Mouse (Mus musculus): ENCODE data around the gene Gp6.

- TF ChIP-seq TCF12 (IDR thresholded peaks at IDR 0.05; ENCODE audit: insufficient read depth, poor library complexity, severe bottlenecking), result no peak
- no peak for TF ChIP-seq POLR2A (IDR thresholded peaks at IDR 0.05; ENCODE audit: insufficient read length, low read depth)
- no peak for TF ChIP-seq USF1 (IDR thresholded peaks at IDR 0.05; ENCODE audit: low read depth)
- TF ChIP-seq REST (IDR thresholded peaks at IDR 0.05; ENCODE audit: insufficient read depth, insufficient read length), result no peak
- TF ChIP-seq CEBPB (IDR thresholded peaks at IDR 0.05; ENCODE audit: insufficient read depth, poor library complexity, severe bottlenecking), result no peak
- no peak for TF ChIP-seq POLR2AphosphoS2 (IDR thresholded peaks at IDR 0.05; ENCODE audit: insufficient read length, low read depth)
- TF ChIP-seq TCF3 (IDR thresholded peaks at IDR 0.05; ENCODE audit: insufficient read length, low read depth), result no peak
- TF ChIP-seq MYOG (IDR thresholded peaks at IDR 0.05; ENCODE audit: control insufficient read depth in 1 of 3, insufficient read depth in 1 of 3, insufficient read length in 2 of 3, low read depth in 2 of 3), result no peak
- no peak for TF ChIP-seq MYOD1 (IDR thresholded peaks at IDR 0.05; ENCODE audit: control insufficient read depth in 1 of 3, insufficient read length in 2 of 3, low read depth in 2 of 3)
- no peak for TF ChIP-seq E2F4 (IDR thresholded peaks at IDR 0.05; ENCODE audit: insufficient read depth)
- TF ChIP-seq MAX (IDR thresholded peaks at IDR 0.05; ENCODE audit: low read depth), result no peak
- TF ChIP-seq SRF (IDR thresholded peaks at IDR 0.05; ENCODE audit: control insufficient read depth, insufficient read length, low read depth), result no peak
Observed at GRCm38 (mm10) chr7:4323301-4323700, 74.2 kb downstream of the Gp6 start.

Measured in myocyte (in vitro differentiated cells).